Mouse (Mus musculus): ENCODE results near the gene Gipc2. TPM values are rescaled to one million over a fixed set of nuclear protein-coding genes. Genes with fewer than 3 reads are reported as not detected.
"Not testable (repeated sequence)": the region's sequence is repeated elsewhere in the genome, so short reads cannot be mapped to it uniquely, and the experiment has no call there.

The Gipc2 gene
- polyA plus RNA-seq, 1 experiment from 2014 or later = 9.2 TPM

GRCm38 (mm10) chr3:152149449-152149848 is 16.6 kb downstream of the Gipc2 start:
- Histone ChIP-seq H3K27me3 (no peaks in the 10 kb centered on the region), H3K27ac (no peak overlapping the region), H3K4me3 (no peak overlapping the region), H3K4me1 (replicated peaks) (no peaks in the 10 kb centered on the region; the same call in 1 of the 2 replicates), H3K9me3 (no peaks in the 10 kb centered on the region), H3K36me3 (no peaks in the 10 kb centered on the region), H3K4me2 (no peak overlapping the region), H3K9ac (no peak overlapping the region)
- no peak for ATAC-seq (ENCODE audit: low FRiP score)
- WGBS = 80% methylated on average over 7 of the region's 7 CpGs

GRCm38 (mm10) chr3:152147085-152147831 is 18.8 kb downstream of the Gipc2 start:
- no peak overlapping the region for H3K4me2 ChIP-seq
- no peak overlapping the region for H3K4me3 ChIP-seq
- no peak for ATAC-seq (ENCODE audit: low FRiP score)
- no peak overlapping the region for H3K27ac ChIP-seq
- 77% methylated on average over 12 of the region's 12 CpGs for WGBS
- no peaks in the 10 kb centered on the region for H3K27me3 ChIP-seq
- no peaks in the 10 kb centered on the region; the same call in 1 of the 2 replicates for H3K4me1 ChIP-seq (replicated peaks)
- no peak overlapping the region for H3K9ac ChIP-seq
- no peaks in the 10 kb centered on the region for H3K36me3 ChIP-seq
- no peaks in the 10 kb centered on the region for H3K9me3 ChIP-seq

GRCm38 (mm10) chr3:152145186-152145585 is 20.8 kb downstream of the Gipc2 start:
- no peak for ATAC-seq (ENCODE audit: low FRiP score)
- no peak overlapping the region for H3K27ac ChIP-seq
- WGBS = 79% methylated on average over 2 of the region's 2 CpGs

GRCm38 (mm10) chr3:152142989-152143695 is 22.9 kb downstream of the Gipc2 start:
- Histone ChIP-seq H3K4me1 (replicated peaks) (no peaks in the 10 kb centered on the region; the same call in 1 of the 2 replicates), H3K27me3 (no peaks in the 10 kb centered on the region), H3K4me3 (no peak overlapping the region), H3K36me3 (no peaks in the 10 kb centered on the region), H3K9ac (no peak overlapping the region), H3K27ac (no peak overlapping the region), H3K9me3 (no peaks in the 10 kb centered on the region), H3K4me2 (no peak overlapping the region)
- WGBS = 82% methylated on average over 6 of the region's 6 CpGs
- no peak for ATAC-seq (ENCODE audit: low FRiP score)

More at GRCm38 (mm10) chr3:152145186-152145585, 20.8 kb downstream of the Gipc2 start:
- Histone ChIP-seq H3K27me3 (no peaks in the 10 kb centered on the region), H3K4me1 (replicated peaks) (no peaks in the 10 kb centered on the region; the same call in 1 of the 2 replicates), H3K4me3 (no peak overlapping the region), H3K36me3 (no peaks in the 10 kb centered on the region), H3K9me3 (no peaks in the 10 kb centered on the region), H3K9ac (no peak overlapping the region), H3K4me2 (no peak overlapping the region)

- Histone ChIP-seq H3K4me2 (no peak overlapping the region), H3K4me1 (replicated peaks) (no peaks in the 10 kb centered on the region), H3K27ac (no peak overlapping the region), H3K9me3 (no peaks in the 10 kb centered on the region), H3K4me3 (no peak overlapping the region), H3K27me3 (no peaks in the 10 kb centered on the region), H3K36me3 (no peaks in the 10 kb centered on the region), H3K9ac (no peak overlapping the region)
- no peak for ATAC-seq (ENCODE audit: low FRiP score)
- 81% methylated on average over 3 of the region's 3 CpGs for WGBS
These were observed 23.9 kb downstream of the Gipc2 start for GRCm38 (mm10) chr3:152142146-152142545.

GRCm38 (mm10) chr3:152139308-152139707 is 26.7 kb downstream of the Gipc2 start:
- H3K36me3 ChIP-seq, H3K4me3 ChIP-seq: not testable (repeated sequence)
- 89% methylated on average over 3 of the region's 3 CpGs for WGBS

GRCm38 (mm10) chr3:152136106-152136505 is 29.9 kb downstream of the Gipc2 start:
- not testable (repeated sequence) for H3K9me3 ChIP-seq; H3K27ac ChIP-seq; H3K4me3 ChIP-seq; H3K9ac ChIP-seq; H3K4me1 ChIP-seq (replicated peaks); H3K27me3 ChIP-seq; H3K4me2 ChIP-seq; ATAC-seq (ENCODE audit: low FRiP score); H3K36me3 ChIP-seq
- WGBS = 88% methylated on average over 16 of the region's 16 CpGs

More at GRCm38 (mm10) chr3:152139308-152139707, 26.7 kb downstream of the Gipc2 start:
- not testable (repeated sequence) for H3K27me3 ChIP-seq; H3K4me2 ChIP-seq; H3K4me1 ChIP-seq (replicated peaks); ATAC-seq (ENCODE audit: low FRiP score); H3K9me3 ChIP-seq; H3K27ac ChIP-seq; H3K9ac ChIP-seq

GRCm38 (mm10) chr3:152133621-152134020 is 32.4 kb downstream of the Gipc2 start:
- H3K36me3 ChIP-seq = no peaks in the 10 kb centered on the region
- H3K9me3 ChIP-seq = no peaks in the 10 kb centered on the region
- WGBS = 85% methylated on average over 9 of the region's 9 CpGs
- no peak for ATAC-seq (ENCODE audit: low FRiP score)
- H3K27ac ChIP-seq = no peak overlapping the region
- H3K4me2 ChIP-seq = no peak overlapping the region
- H3K4me3 ChIP-seq = no peak overlapping the region
- no peak overlapping the region for H3K9ac ChIP-seq
- H3K27me3 ChIP-seq = no peaks in the 10 kb centered on the region
- H3K4me1 ChIP-seq (replicated peaks) = no peaks in the 10 kb centered on the region

GRCm38 (mm10) chr3:152130963-152131362 is 35.1 kb downstream of the Gipc2 start:
- Histone ChIP-seq H3K4me3 (no peak overlapping the region), H3K27me3 (no peaks in the 10 kb centered on the region), H3K9ac (no peak overlapping the region), H3K4me2 (no peak overlapping the region), H3K9me3 (no peaks in the 10 kb centered on the region), H3K27ac (no peak overlapping the region), H3K4me1 (replicated peaks) (no peaks in the 10 kb centered on the region), H3K36me3 (no peaks in the 10 kb centered on the region)
- 85% methylated on average over 4 of the region's 4 CpGs for WGBS
- no peak for ATAC-seq (ENCODE audit: low FRiP score)

GRCm38 (mm10) chr3:152129426-152129825 is 36.6 kb downstream of the Gipc2 start:
- not testable (repeated sequence) for H3K27me3 ChIP-seq

GRCm38 (mm10) chr3:152128631-152129030 is 37.4 kb downstream of the Gipc2 start:
- no peaks in the 10 kb centered on the region for H3K9me3 ChIP-seq
- 66% methylated on average over 7 of the region's 7 CpGs for WGBS
- H3K9ac ChIP-seq = no peak overlapping the region

More at GRCm38 (mm10) chr3:152129426-152129825, 36.6 kb downstream of the Gipc2 start:
- not testable (repeated sequence) for H3K4me1 ChIP-seq (replicated peaks); H3K4me3 ChIP-seq; H3K9me3 ChIP-seq; H3K9ac ChIP-seq; ATAC-seq (ENCODE audit: low FRiP score); H3K36me3 ChIP-seq; H3K27ac ChIP-seq; H3K4me2 ChIP-seq
- 93% methylated on average over 4 of the region's 4 CpGs for WGBS

GRCm38 (mm10) chr3:152127144-152127543 is 38.9 kb downstream of the Gipc2 start:
- Histone ChIP-seq H3K4me2 (no peak overlapping the region), H3K9me3 (no peaks in the 10 kb centered on the region), H3K27me3 (no peaks in the 10 kb centered on the region; the same call in 1 of the 2 replicates), H3K9ac (no peak overlapping the region), H3K36me3 (no peaks in the 10 kb centered on the region), H3K4me1 (replicated peaks) (peaks cover 1% of the 10 kb centered on the region; the same call in 1 of the 2 replicates), H3K4me3 (no peak overlapping the region), H3K27ac (no peak overlapping the region)
- 79% methylated on average over 7 of the region's 7 CpGs for WGBS
- no peak for ATAC-seq (ENCODE audit: low FRiP score)

More at GRCm38 (mm10) chr3:152128631-152129030, 37.4 kb downstream of the Gipc2 start:
- Histone ChIP-seq H3K27me3 (no peaks in the 10 kb centered on the region; the same call in 1 of the 2 replicates), H3K4me3 (no peak overlapping the region), H3K4me1 (replicated peaks) (no peaks in the 10 kb centered on the region), H3K27ac (no peak overlapping the region), H3K4me2 (no peak overlapping the region), H3K36me3 (no peaks in the 10 kb centered on the region)
- no peak for ATAC-seq (ENCODE audit: low FRiP score)

Data from hindbrain, embryonic 13.5 days (tissue).